Mouse (Mus musculus) C2C12 (cell line): Measurements from ENCODE around the gene Arid5b.

Experiments
- CEBPB ChIP-seq: IDR thresholded peaks from one replicate; pipeline ENCODE4 v1.6.1; 2011; ENCODE audit warnings: low read depth, mild to moderate bottlenecking, control low read depth, moderate library complexity
- CTCF ChIP-seq: IDR thresholded peaks from one replicate; pipeline ENCODE4 v1.5.1; 2011; ENCODE audit not compliant: control insufficient read depth, insufficient read depth, insufficient read length
- MAX ChIP-seq: IDR thresholded peaks from one replicate; pipeline ENCODE4 v1.6.1; 2011; ENCODE audit warnings: mild to moderate bottlenecking, control low read depth
- MYOD1 ChIP-seq: IDR thresholded peaks from one replicate; pipeline ENCODE4 v1.6.1; 2011; ENCODE audit warnings: low read depth; ENCODE audit not compliant: control insufficient read depth, insufficient read length
- MYOG ChIP-seq: IDR thresholded peaks from one replicate; pipeline ENCODE4 v1.6.1; 2011; ENCODE audit not compliant: control insufficient read depth, insufficient read length; ENCODE audit errors: extremely low read depth
- USF1 ChIP-seq: IDR thresholded peaks from one replicate; pipeline ENCODE4 v1.6.1; 2011; ENCODE audit warnings: low read depth, mild to moderate bottlenecking, control low read depth, moderate library complexity

GRCm38 (mm10) chr10:68135416-68135815, 143.1 kb downstream of the Arid5b start:
- TF ChIP-seq CTCF (no peak), MAX (no peak), MYOG (no peak), USF1 (no peak), MYOD1 (no peak), CEBPB (no peak)
